Mouse (Mus musculus) mesoderm, embryonic 11.5 days (tissue): ENCODE measurements around the gene Dpy30.

Experiments
- DNase-seq: peaks from one replicate; pipeline ENCODE4 v3.0.0-alpha.2; 2012; ENCODE audit warnings: low read depth, low spot score

The Dpy30 gene

DNA sequence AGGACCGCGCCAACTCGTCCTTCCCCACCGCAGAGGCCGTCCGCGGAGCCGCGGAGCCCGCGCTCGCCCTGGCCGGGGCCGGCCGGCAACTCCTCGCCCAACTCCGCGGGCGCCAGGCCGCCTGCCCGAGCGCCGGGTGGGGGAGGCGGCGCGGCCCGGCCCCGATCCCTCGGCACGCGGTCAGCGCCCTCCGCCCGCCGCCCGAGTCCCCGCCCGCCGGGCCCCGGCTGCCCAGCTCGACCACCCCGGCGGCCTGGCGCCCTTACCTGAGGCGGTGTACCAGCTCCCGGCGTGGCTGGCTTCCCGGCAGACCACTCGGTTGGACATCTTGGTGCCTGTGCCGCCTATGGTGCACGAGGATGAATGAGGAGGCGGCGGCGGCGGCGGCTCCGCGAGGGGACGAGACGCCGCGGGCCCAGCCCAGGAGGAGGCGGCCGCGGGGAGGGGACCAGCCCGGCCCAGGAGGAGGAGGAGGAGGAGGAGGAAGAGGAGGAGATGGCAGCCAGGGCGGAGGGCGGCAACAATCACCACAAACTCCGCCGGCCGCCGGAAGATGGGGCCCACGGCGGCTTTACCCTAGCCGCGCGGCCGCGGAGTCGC is 29.2 kb downstream of the Dpy30 start:
- DNase-seq: peak; percentile 68

DNA sequence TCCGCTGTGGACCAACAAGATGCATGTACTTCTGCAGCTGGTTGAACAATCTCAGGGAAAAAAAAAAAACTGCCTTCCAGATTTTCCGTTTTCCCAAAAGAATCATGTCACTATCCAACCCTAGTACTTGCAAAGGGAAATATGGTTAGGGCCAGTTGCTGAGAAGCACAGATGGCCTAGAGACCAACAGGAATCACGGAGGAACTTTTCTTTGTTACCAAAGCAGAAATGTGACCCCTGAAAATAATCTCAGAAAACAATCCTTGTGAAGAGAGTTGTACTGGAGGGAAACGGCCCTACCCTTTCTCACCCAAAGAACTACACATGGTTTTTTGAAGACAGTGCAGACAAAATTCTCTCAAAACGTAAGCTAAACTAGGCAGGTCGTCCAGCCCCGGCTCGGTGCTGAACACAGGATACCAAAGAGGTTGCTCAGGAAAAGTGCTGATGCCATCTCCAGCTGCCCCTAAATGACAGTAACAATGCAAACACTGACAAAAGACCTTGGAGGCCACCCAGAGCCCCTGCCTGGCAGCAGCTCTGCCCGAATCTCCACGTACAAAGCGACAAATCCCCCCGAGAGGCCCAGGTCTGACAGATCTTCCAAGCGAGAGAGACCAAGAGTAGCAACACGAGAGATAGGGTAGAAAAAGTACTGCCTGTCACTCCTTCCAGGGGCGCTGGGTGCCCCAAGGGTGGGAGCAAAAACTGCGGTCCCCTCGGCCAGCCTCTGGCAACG is 29.9 kb downstream of the Dpy30 start:
- peak; percentile 28 for DNase-seq

DNA sequence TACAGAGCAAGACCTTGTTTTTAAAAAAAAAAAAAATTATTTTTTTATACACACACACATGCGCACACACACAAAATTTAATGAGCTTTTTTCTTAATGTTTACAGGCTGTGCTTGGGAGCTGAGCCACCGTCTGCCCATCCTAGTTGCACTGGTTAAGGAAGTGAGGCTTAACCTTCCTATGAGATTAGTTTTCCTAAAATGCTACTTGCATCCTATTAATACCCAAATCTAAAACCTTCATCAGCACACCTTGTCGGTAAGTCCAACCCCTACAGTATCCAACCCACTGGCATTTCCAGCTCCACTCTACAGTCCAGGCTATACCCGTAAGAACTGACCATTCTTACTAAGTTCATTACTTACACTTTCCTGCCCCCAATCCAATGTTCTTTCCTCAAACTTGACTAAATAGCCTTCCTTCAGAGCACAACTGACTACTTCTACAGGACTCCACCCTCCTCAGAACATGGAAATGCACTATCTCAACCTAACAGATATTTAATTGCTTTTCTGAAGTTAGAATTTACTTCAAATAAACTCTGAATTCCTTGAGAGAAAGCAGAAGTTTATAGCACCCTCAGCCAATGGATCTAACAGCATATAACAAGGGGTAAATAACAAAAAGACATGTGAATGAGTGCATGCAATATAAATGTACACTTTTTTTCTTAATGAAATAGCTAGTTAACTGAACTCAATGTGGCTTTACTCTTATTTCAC is 31.9 kb downstream of the Dpy30 start:
- no peak for DNase-seq

DNA sequence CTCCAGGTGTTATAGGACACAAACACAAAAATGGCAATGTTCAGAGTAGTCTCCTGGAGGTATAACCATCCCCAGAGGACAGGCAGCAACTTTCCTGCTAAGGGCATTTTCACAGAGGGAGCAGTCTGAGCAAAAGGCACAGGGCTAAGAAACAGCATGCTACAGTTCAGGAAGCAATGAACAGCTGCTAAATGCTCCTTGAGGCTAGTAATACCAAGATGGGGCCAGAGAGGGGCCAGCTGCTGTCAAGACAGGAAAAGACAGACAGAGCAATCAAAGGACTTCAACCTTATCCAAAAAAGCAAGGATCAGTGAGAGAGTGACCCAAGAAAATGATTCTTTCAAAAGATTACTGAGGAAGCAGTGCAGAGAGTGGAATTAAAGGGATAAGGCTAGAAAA is 32.9 kb downstream of the Dpy30 start:
- DNase-seq: peak; percentile 18

DNA sequence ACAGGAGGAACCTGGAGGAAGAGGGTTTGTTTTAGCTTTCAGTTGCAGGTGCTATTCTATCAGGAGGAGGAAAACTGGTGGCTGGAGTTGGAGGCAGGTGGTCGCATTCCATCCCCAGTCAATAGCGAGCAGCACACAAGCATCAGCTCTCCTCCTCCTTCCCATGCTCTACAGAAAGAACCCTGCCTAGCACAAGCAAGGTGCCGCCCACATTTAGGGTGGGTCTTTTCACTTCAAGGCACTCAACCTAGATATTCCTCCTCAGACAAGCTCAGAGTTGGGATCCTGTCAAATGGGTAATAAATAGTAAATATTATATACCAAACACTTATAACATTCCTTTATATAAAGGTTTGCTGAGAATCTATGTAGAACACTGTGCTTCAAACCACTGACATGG is 33.5 kb downstream of the Dpy30 start:
- DNase-seq: no peak

DNA sequence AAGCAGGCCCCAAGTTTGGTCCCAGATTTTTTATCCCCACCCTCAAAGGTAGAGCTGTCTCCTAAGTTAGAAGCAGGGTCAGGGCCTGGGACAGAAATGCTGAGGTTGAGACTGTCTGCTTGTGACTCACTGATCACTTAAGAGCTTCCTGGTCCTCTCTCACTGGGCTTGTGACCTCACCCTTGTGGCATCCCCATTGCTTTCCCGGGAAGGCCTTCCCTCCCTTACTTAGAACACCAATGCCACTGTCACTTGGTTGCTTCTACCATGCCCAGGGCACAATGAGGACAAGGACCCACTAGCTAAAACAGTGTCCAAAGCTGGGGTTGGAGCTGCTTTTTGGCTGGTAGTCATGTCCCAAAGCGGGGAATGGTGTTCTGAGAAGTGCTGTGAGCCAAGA is 35.1 kb downstream of the Dpy30 start:
- no peak for DNase-seq

DNA sequence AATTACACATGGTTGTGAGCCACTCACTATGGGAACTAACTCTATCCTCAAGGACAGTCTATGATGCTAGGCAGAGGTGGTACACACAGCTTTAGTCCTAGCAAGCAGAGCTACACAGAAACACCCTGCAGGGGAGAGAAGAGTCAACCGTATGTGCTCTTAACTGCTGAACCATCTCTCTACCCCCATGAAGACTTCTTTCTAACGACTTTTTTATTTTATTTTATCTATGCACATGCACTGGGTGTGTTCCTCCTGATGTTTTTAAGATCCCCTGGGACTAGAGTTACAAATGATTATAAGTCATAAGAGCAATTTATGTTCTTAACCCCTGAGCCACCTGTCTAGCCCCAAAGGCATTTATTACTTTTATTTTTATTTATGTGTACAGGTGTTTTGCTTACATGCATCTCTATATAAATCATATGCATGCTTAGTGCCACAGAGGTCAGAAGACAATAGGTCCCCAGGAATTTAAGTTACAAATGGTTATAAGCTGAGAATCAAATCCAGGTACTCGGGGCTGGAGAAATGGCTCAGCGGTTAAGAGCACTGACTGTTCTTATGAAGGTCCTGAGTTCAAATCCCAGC is 37.5 kb downstream of the Dpy30 start:
- no peak for DNase-seq

DNA sequence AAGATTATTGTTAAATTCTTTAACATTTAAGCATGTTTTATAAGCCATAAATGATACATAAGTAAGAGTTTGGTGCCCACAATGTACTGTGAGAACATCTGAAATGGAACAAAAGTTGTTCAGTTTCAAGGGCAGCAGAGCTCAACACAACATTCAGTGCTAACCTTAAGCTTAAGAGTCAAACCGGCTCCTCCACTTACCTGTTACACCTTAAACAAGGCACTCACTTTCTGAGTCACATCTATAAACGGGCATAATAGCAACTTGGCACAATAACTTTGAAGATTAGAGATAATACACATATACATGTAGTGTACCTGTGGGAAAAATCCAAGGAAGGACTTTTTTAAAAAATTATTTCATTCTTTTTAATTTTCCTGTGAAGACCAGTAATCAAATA is 38.0 kb downstream of the Dpy30 start:
- no peak for DNase-seq

DNA sequence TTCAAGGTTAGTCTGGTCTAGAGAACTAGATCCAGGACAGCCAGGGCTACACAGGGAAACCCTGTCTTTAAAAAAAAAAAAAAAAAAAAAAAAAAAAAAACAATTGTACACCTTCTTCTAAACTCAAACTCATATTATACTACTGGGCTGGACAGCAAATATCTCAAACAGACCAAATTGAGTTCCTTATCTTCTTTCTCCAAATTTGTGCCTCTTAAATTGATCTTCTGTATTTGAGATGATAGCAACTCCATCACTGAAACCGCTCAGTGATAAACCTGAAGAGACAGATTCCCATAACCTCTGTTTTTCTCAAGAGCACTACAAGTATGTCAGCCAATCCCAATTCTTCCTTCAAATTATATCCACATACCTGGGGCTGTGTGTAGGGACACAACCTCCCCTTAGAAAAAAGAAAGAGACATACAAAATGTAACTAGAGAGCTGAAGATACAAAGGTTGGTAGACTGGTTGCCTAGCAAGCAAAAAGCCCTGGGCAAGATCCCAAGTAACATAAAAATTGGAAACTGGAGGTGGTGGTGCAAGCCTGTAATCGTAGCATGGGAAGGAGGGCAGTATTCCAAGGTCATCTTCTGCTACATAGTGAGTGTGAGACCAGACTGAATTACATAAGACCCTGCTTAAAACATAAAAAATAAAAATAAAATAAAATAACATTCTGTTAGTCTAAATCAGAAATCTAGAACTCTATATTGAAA is 39.2 kb downstream of the Dpy30 start:
- no peak for DNase-seq

DNA sequence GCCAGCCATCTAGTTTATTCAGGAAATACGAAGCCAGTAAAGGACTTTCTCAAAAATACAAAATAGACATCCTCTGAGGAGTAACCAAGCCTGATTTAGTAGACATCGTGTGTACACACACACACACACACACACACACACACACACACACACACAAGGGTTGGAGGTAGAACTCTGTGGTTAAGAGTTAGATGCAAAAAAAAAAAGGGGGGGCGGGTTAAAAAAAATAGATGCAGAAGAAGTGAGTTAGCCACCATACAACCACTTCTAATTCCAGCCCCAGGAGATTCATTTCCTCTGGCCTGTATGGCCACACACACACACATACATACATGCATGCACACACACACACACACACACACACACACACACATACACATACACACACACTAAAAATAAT is 41.7 kb downstream of the Dpy30 start:
- no peak for DNase-seq

DNA sequence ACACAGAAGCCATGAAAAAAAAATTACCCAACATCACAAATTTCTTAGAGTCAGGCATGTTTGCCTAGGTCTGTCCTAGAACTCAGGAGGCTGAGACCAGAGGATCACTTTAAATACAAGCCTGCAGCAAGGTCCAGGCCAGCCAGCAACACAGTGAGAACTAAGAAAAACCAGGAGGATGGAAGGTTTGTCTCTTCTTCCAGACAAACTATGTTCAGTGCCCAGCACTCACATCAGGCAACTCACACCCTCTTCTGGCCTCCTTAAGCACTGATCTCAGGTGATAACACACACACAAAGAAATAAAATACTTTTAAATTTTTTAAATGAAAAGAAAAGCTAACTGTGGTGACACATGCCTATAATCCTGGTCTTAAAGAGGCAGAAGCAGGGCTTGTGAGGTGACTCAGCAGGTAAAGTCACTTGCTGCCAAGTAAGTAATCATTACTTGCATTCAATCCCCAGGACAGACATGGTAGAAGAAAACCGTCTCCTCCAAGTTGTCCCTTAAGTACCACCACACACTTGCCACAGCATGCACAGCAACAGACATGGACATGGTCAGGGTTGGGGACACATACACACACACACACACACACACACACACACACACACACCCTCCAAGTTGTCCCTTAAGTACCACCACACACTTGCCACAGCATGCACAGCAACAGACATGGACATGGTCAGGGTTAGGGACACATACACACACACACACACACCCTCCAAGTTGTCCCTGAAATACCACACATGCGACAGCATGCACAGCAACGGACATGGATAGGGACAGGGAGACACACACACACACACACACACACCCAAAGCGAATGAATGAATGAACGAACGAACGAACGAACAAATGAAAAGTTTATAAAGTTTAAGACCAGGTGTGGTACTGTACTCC is 44.5 kb downstream of the Dpy30 start:
- DNase-seq: no peak

DNA sequence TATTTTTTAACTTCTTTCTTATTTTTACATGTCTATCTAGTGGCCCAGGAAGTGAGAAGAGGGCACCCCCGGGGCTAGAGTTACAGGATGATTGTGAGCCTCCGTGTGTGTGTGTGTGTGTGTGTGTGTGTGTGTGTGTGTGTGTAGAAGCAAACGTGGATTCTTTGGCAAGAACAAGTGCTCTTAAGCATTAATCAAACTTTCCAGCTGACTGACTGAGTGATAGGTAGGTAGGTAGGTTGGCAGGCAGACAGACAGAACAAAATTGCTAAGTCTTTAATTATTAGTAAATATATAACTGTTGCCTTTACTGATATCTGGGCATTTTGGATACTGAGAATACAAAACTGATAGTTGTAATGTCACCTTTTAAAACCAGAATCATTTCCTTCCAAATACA is 49.3 kb downstream of the Dpy30 start:
- DNase-seq: no peak

DNA sequence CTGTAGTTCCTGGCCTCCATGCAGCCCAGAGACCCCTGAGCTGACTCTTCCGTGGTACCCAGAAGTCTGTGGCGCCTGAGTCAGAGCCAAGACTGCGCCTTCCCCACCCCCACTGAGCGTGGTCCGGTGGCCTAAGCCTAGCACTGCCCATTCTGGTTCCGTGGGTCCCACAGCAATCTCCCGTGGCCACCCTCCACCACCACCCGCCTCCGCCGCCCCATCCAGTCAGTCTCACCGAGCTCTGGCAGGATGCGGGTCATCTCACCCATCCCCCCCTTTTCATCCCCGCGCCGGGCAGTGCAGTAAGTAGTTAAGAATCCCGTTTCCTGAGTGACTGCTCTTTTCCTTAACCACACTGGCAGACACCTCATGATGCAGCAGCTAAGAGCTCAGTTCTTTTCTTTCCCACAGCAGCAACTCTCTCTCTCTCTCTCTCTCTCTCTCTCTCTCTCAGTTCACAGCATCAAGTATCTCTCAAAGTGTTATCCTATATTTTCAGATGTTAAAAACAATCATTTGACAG is 51.0 kb downstream of the Dpy30 start:
- DNase-seq: no peak

DNA sequence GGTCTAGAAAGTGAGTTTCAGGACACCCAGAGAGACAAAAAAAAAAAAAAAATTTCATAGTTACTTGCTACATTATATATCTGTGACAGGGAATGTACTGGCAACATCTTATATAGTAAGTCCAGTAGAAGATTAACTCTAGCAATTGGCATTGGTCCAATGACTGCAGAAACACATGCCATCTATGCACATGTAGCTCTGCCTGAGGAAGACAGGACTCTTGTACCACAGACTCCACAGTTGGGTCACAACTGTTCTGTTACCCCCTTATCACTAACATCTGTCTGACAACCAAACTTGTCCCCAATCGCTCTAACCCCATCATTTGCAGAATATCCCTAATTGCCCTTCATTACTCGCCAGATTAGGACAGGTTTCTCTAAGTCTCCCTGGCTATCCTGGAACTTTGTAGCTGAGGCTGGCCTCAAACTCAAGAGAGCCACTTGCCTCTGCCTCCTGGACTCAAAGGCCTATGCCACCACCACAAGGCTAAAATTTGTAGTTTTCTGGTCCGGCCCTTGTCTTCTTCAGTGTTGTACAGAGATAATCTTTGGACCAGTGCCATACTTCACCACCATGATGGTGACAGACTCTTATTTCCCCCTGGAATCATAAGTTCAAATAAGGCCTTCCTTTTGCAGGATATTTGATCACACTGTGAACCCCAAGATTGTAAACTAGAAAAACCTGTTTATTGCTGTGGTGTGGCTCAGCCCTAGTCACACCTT is 52.0 kb downstream of the Dpy30 start:
- DNase-seq: no peak

DNA sequence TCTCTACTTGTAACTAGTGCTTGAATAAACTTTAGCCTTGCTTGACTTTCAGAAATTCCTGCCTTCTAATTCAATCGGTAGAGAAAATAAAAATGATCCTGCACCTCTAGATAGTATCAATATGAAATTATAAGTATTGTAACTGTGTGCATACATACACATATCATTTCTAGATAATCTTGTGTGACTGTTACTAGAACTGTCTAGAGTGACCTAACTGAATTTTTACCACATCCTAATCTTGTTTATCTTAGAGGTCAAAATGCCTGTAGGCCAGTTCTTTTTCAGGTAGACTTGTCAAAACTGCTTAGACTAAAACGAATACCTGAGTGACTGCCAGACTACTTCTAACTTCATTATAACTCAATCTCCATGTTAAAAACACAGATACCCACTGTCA is 53.5 kb downstream of the Dpy30 start:
- DNase-seq: no peak

DNA sequence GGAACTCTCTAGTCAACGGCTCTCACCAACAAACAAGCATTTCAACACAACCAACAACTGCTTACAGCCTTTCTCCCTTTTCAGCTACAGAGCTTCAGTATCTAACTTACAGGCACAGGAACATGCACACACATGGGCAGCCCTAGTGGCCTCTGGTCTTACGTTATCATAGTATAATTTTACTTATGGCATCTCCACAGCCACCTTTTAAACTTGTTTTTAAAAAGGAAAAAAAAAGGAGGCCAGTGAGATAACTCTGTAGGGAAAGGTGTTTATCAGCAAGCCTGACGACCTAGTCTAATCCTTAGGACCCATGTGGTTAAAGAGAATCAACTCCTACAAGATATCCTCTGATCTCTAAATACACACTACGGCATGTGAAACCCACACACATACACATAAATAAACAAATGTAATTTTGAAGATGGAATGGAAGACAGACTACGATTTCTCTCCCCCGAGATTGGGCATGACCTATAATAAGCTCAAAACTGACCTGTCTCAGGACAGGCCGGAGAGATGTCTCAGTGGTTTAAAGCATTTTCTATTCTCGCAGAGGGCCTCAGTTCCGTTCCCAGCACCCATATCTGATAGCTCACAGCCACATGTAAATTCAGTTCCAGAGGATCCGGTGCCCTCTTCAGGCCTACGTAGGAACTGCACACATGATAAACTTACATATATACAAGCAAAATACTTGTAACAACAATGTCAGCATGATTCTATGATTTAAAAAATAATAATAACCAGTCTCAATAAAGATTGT is 56.1 kb downstream of the Dpy30 start:
- DNase-seq: no peak

DNA sequence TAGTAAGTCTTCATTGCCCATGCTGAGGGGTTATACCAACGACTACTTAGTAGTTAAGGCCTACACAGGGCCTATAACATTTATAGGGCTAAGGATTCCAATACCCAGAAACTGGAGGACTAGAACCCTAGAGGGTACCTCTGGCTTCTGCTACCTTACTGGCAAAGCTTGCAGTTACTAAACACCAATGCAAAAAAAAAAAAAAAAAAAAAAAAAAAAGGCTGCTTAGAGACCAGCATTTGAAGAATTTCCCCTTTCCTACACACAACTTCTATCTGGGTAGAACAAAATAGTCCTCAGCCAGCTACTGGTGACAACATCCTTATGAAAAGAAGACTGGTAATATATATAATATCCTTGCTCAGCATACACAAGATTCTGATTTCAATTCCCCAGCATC is 58.1 kb downstream of the Dpy30 start:
- no peak for DNase-seq

DNA sequence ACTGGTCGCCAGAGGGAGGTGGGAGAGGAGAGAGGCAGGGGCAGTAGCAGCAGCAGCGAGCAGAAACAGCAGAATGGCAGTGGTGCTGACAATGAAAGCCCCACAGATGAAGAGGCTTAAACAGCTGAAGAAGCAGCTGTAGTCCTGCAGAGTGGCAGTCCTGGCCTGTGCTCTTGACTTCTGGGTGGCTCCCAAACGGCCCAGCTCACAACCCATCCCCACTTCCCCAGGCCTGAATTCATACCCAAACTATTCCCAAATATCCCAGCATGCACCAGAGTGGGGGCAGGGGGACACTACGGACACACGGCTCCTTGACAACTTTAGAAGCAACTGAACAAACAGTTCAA is 58.6 kb downstream of the Dpy30 start:
- peak; percentile 32 for DNase-seq
